Mouse (Mus musculus) liver, embryonic 14.5 days (tissue): ENCODE data around the gene Mllt3.

Experiments
- CTCF ChIP-seq: IDR thresholded peaks from 2 replicates; pipeline ENCODE4 v1.5.1; 2016; ENCODE audit warnings: antibody characterized with exemption, low read depth, control low read depth
- EP300 ChIP-seq: IDR thresholded peaks from 2 replicates; pipeline ENCODE4 v1.6.1; 2016; ENCODE audit warnings: antibody characterized with exemption, low read depth

GRCm38 (mm10) chr4:87837471-87838361 is 195.4 kb downstream of the Mllt3 start:
- TF ChIP-seq CTCF (no peak), EP300 (no peak)
